Mouse (Mus musculus) stomach, embryonic 15.5 days (tissue): ENCODE data around the gene Ttc27. TPM values are rescaled to one million over a fixed set of nuclear protein-coding genes. Genes with fewer than 3 reads are reported as not detected.

Experiments used
- ATAC-seq: fragments of 200-750 bp; cut with Nextera tagmentation; 2 replicates; pipeline ENCODE4 v1.8.0; 2017; ENCODE audit warnings: low read depth, moderate number of reproducible peaks, moderate TSS enrichment; ENCODE audit not compliant: insufficient read depth, low FRiP score
- H3K27ac ChIP-seq: fragments of 300-500 bp; sonication (generic); 2 replicates; pipeline ENCODE4 v1.5.1; 2015; ENCODE audit warnings: mild to moderate bottlenecking, inconsistent platforms
- H3K27me3 ChIP-seq: fragments of 300-500 bp; sonication (generic); replicated peaks from 2 replicates; pipeline ENCODE4 v1.6.1; 2015; ENCODE audit warnings: inconsistent platforms
- H3K36me3 ChIP-seq: fragments of 300-500 bp; sonication (generic); 2 replicates; pipeline ENCODE4 v1.6.1; 2015; ENCODE audit warnings: inconsistent platforms
- H3K4me1 ChIP-seq: fragments of 300-500 bp; sonication (generic); 2 replicates; pipeline ENCODE4 v1.6.1; 2015; ENCODE audit warnings: inconsistent platforms
- H3K4me2 ChIP-seq: fragments of 300-500 bp; sonication (generic); 2 replicates; pipeline ENCODE4 v1.6.1; 2015; ENCODE audit warnings: mild to moderate bottlenecking, inconsistent platforms
- H3K4me3 ChIP-seq: fragments of 300-500 bp; sonication (generic); replicated peaks from 2 replicates; pipeline ENCODE4 v1.5.1; 2015; ENCODE audit warnings: inconsistent platforms
- H3K9ac ChIP-seq: fragments of 300-500 bp; sonication (generic); 2 replicates; pipeline ENCODE4 v1.6.1; 2015; ENCODE audit warnings: inconsistent platforms
- H3K9me3 ChIP-seq: fragments of 300-500 bp; sonication (generic); 2 replicates; pipeline ENCODE4 v1.6.1; 2016; ENCODE audit warnings: inconsistent platforms
- WGBS: fragments of 180-500 bp; shearing (Covaris S2); methylation state at CpG from one replicate; pipeline ENCODE4 v1.1.7; 2015; 5-methylcytosine and 5-hydroxymethylcytosine counted together
- polyA plus RNA-seq: library from polyadenylated mRNA; unstranded; fragments of >200 nt; fragmentation: Nextera tagmentation; extraction: Ambion mirVana; gene quantifications from 2 replicates; pipeline ENCODE4 v1.2.1, GENCODE M21; 2015

Gene Ttc27
- polyA plus RNA-seq, 1 experiment from 2014 or later: 21.6 TPM

GRCm38 (mm10) chr17:74846031-74846891 lies 128.7 kb downstream of the Ttc27 start:
- Histone ChIP-seq H3K27me3 (no peaks in the 10 kb centered on the region), H3K4me1 (peaks cover 4% of the 10 kb centered on the region; the same call in 1 of the 2 replicates), H3K4me2 (no peak overlapping the region), H3K9ac (no peak overlapping the region), H3K36me3 (no peaks in the 10 kb centered on the region), H3K27ac (peak overlapping the region; percentile 0; the same call in 1 of the 2 replicates), H3K4me3 (no peak overlapping the region), H3K9me3 (no peaks in the 10 kb centered on the region)
- WGBS: 28% methylated on average over 10 of the region's 10 CpGs
- peak; percentile 43; the same call in 1 of the 2 replicates for ATAC-seq

- ATAC-seq: no peak
- 87% methylated on average over 3 of the region's 3 CpGs for WGBS
- no peaks in the 10 kb centered on the region for H3K36me3 ChIP-seq
- H3K27ac ChIP-seq: no peak overlapping the region
- no peaks in the 10 kb centered on the region for H3K9me3 ChIP-seq
- H3K9ac ChIP-seq: no peak overlapping the region
- H3K27me3 ChIP-seq: no peaks in the 10 kb centered on the region
- H3K4me3 ChIP-seq: no peak overlapping the region
- peaks cover 4% of the 10 kb centered on the region; the same call in 1 of the 2 replicates for H3K4me1 ChIP-seq
- no peak overlapping the region for H3K4me2 ChIP-seq
Observed at GRCm38 (mm10) chr17:74850216-74850615, 132.7 kb downstream of the Ttc27 start.

GRCm38 (mm10) chr17:74859298-74859697 lies 141.8 kb downstream of the Ttc27 start:
- Histone ChIP-seq H3K27me3 (no peaks in the 10 kb centered on the region), H3K9ac (no peak overlapping the region), H3K4me1 (no peaks in the 10 kb centered on the region), H3K36me3 (0 out of 2 replicates have a peak, but pooled peaks cover 7% of the 10 kb centered on the region), H3K9me3 (no peaks in the 10 kb centered on the region), H3K4me3 (no peak overlapping the region), H3K4me2 (no peak overlapping the region), H3K27ac (no peak overlapping the region)
- WGBS: 64% methylated on average over 2 of the region's 2 CpGs
- ATAC-seq: peak; percentile 86

- Histone ChIP-seq H3K4me2 (no peak overlapping the region), H3K4me3 (no peak overlapping the region), H3K4me1 (no peaks in the 10 kb centered on the region), H3K36me3 (0 out of 2 replicates have a peak, but pooled peaks cover 7% of the 10 kb centered on the region), H3K9me3 (no peaks in the 10 kb centered on the region), H3K27ac (no peak overlapping the region), H3K9ac (no peak overlapping the region), H3K27me3 (no peaks in the 10 kb centered on the region)
- 59% methylated on average over 17 of the region's 17 CpGs for WGBS
- ATAC-seq: no peak
Observed at GRCm38 (mm10) chr17:74860180-74860993, 142.9 kb downstream of the Ttc27 start.

- H3K27ac ChIP-seq: no peak overlapping the region
- peaks cover 15% of the 10 kb centered on the region for H3K4me1 ChIP-seq
- no peak for ATAC-seq
- H3K4me2 ChIP-seq: no peak overlapping the region
- 86% methylated on average over 5 of the region's 5 CpGs for WGBS
- no peaks in the 10 kb centered on the region for H3K9me3 ChIP-seq
- no peak overlapping the region for H3K9ac ChIP-seq
- H3K36me3 ChIP-seq: no peaks in the 10 kb centered on the region
- no peak overlapping the region for H3K4me3 ChIP-seq
- no peaks in the 10 kb centered on the region for H3K27me3 ChIP-seq
Observed at GRCm38 (mm10) chr17:74863845-74864244, 146.3 kb downstream of the Ttc27 start.

GRCm38 (mm10) chr17:74864790-74865548 lies 147.4 kb downstream of the Ttc27 start:
- Histone ChIP-seq H3K27ac (no peak overlapping the region), H3K36me3 (no peaks in the 10 kb centered on the region), H3K27me3 (no peaks in the 10 kb centered on the region), H3K4me1 (peaks cover 15% of the 10 kb centered on the region), H3K9ac (no peak overlapping the region), H3K4me2 (no peak overlapping the region), H3K4me3 (no peak overlapping the region), H3K9me3 (no peaks in the 10 kb centered on the region)
- WGBS: 69% methylated on average over 10 of the region's 10 CpGs
- no peak for ATAC-seq

GRCm38 (mm10) chr17:74865694-74866564 lies 148.4 kb downstream of the Ttc27 start:
- Histone ChIP-seq H3K9ac (no peak overlapping the region), H3K36me3 (no peaks in the 10 kb centered on the region), H3K27ac (peak overlapping the region; percentile 65; the same call in 1 of the 2 replicates), H3K4me1 (peaks cover 15% of the 10 kb centered on the region), H3K4me3 (no peak overlapping the region), H3K4me2 (no peak overlapping the region), H3K27me3 (no peaks in the 10 kb centered on the region), H3K9me3 (no peaks in the 10 kb centered on the region)
- ATAC-seq: no peak
- WGBS: 74% methylated on average over 16 of the region's 16 CpGs

- Histone ChIP-seq H3K36me3 (no peaks in the 10 kb centered on the region), H3K27ac (peak overlapping the region; percentile 65), H3K9me3 (no peaks in the 10 kb centered on the region), H3K4me1 (peaks cover 15% of the 10 kb centered on the region), H3K9ac (no peak overlapping the region), H3K4me2 (no peak overlapping the region), H3K27me3 (no peaks in the 10 kb centered on the region), H3K4me3 (no peak overlapping the region)
- no peak for ATAC-seq
- WGBS: 32% methylated on average over 11 of the region's 11 CpGs
Observed at GRCm38 (mm10) chr17:74866565-74867507, 149.3 kb downstream of the Ttc27 start.

GRCm38 (mm10) chr17:74868185-74868907 lies 150.8 kb downstream of the Ttc27 start:
- Histone ChIP-seq H3K4me1 (peaks cover 15% of the 10 kb centered on the region), H3K4me2 (no peak overlapping the region), H3K27me3 (no peaks in the 10 kb centered on the region), H3K9ac (no peak overlapping the region), H3K4me3 (no peak overlapping the region), H3K36me3 (no peaks in the 10 kb centered on the region), H3K9me3 (no peaks in the 10 kb centered on the region), H3K27ac (no peak overlapping the region)
- 59% methylated on average over 12 of the region's 12 CpGs for WGBS
- no peak for ATAC-seq

- Histone ChIP-seq H3K36me3 (no peaks in the 10 kb centered on the region), H3K4me3 (no peak overlapping the region), H3K4me2 (no peak overlapping the region), H3K9me3 (no peaks in the 10 kb centered on the region), H3K27me3 (no peaks in the 10 kb centered on the region), H3K4me1 (peaks cover 15% of the 10 kb centered on the region), H3K9ac (no peak overlapping the region), H3K27ac (peak overlapping the region; percentile 82)
- 61% methylated on average over 8 of the region's 8 CpGs for WGBS
- peak; percentile 83 for ATAC-seq
Observed at GRCm38 (mm10) chr17:74869556-74869955, 152.0 kb downstream of the Ttc27 start.
